Mouse (Mus musculus): ENCODE results near the gene Ddx19a. TPM values are rescaled to one million over a fixed set of nuclear protein-coding genes. Genes with fewer than 3 reads are reported as not detected.
A peak's percentile ranks its signal among the peaks of the same experiment; 100 is the strongest.
"Not testable (repeated sequence)": the region's sequence is repeated elsewhere in the genome, so short reads cannot be mapped to it uniquely, and the experiment has no call there.

The Ddx19a gene
- total and polyA plus RNA-seq, 3 experiments = 45.1 to 207 (median 81.1) TPM

GRCm38 (mm10) chr8:110996641-110997430 lies 764 bp downstream of the Ddx19a start:
- H3K27me3 ChIP-seq (ENCODE audit: insufficient read depth, low read length) = no peaks in the 10 kb centered on the region
- ATAC-seq (ENCODE audit: extremely low read depth, insufficient number of reproducible peaks, low FRiP score, poor library complexity, severe bottlenecking) (no peak), DNase-seq (ENCODE audit: low spot score) (no peak)
- peaks cover 45% of the 10 kb centered on the region for H3K36me3 ChIP-seq (replicated peaks)
- TF ChIP-seq GATA1 (IDR thresholded peaks at IDR 0.05; ENCODE audit: borderline replicate concordance, low read length) (no peak), CTCF (IDR thresholded peaks at IDR 0.05; ENCODE audit: low read depth, low read length) (no peak), GATA2 (IDR thresholded peaks at IDR 0.05; ENCODE audit: borderline replicate concordance, low read depth, low read length) (no peak)
- no peaks in the 10 kb centered on the region for H3K9me3 ChIP-seq (replicated peaks)
- H3K4me1 ChIP-seq (ENCODE audit: insufficient read depth, low read depth, low read length) = peaks cover 44% of the 10 kb centered on the region
- peak overlapping the region; percentile 93 for H3K4me3 ChIP-seq (ENCODE audit: low read depth, low read length)

DNA sequence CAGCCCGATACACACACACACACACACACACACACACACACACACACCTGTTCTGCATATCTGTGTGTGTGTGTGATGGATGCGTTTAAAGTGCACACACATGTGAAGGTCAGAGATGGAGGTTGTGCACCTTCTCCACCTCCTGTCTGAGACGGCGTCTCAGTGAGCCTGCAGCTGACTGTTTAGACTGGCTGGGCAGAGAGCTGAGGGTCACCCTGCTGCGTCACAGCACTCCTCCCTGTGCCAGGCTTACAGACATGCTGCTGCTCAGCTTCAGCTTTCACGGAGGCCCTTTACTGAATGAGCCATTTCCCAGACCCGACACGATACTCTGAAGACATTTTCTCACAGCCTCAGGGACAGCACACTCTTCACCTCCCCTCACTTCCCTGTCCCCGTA lies 7.6 kb downstream of the Ddx19a start:
- H3K4me1 ChIP-seq (ENCODE audit: insufficient read depth, low read depth, low read length) = peaks cover 82% of the 10 kb centered on the region

DNA sequence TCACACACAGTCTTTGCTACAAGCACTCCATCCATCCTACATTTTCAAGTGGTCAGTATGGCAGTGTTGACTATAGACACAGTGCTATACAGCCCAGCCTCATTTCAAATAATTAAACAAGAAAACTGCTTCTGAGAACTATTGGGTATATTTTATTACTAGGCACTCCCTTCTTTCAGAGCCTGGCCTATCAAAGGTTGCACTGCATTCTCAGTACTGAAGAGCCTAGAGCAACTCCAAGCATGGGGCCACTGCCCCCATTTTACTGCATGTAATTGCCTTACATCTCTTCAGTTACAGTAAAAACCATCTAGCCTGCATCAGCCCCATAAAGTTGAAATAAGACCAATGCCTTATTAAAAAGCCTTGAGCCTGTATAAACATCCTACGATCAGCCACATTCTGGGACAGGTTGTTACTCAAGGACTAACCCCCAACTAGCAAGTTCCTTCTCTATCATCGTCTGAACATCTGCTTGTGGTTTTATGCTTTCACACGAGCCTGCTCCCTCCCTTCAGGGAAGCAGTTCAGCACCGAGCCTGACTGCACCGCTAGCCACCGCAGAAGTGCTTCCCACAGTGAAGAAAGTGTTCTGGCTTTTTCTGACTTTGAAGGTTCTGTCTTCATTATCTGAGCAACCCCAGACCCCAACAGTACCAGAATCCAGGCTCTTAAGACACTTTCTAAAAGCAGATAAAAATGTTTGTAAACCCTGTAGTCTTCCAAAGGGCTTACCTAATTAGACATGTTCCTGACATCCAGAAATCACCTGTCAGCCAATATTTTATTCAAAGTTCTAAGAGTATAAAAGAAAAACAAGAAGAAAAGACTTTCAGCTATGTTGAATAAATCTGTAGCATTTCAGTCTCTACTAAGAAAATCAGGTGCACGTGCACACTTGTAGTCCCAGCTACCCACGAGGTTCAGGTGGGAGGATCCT lies 9.5 kb downstream of the Ddx19a start:
- Histone ChIP-seq H3K4me3 (ENCODE audit: low read depth, low read length) (peak overlapping the region; percentile 44; the same call in 1 of the 2 replicates), H3K4me1 (ENCODE audit: insufficient read depth, low read depth, low read length) (peaks cover 65% of the 10 kb centered on the region), H3K36me3 (replicated peaks) (peaks cover 85% of the 10 kb centered on the region), H3K27me3 (ENCODE audit: insufficient read depth, low read length) (no peaks in the 10 kb centered on the region), H3K9me3 (replicated peaks) (no peaks in the 10 kb centered on the region)
- TF ChIP-seq GATA2 (IDR thresholded peaks at IDR 0.05; ENCODE audit: borderline replicate concordance, low read depth, low read length) (no peak), TAL1 (conservative IDR thresholded peaks at IDR 0.05; ENCODE audit: low read depth, low read length) (peak; percentile 91)
- DNase-seq (ENCODE audit: low spot score) = peak; percentile 71
- peak; percentile 96 for ATAC-seq (ENCODE audit: extremely low read depth, insufficient number of reproducible peaks, low FRiP score, poor library complexity, severe bottlenecking)

More for the DNA sequence above, 7.6 kb downstream of the Ddx19a start:
- no peak for DNase-seq (ENCODE audit: low spot score)
- Histone ChIP-seq H3K4me3 (ENCODE audit: low read depth, low read length) (peak overlapping the region; percentile 52; the same call in 1 of the 2 replicates), H3K36me3 (replicated peaks) (peaks cover 84% of the 10 kb centered on the region), H3K9me3 (replicated peaks) (no peaks in the 10 kb centered on the region), H3K27me3 (ENCODE audit: insufficient read depth, low read length) (no peaks in the 10 kb centered on the region)
- TF ChIP-seq POLR2AphosphoS5 (IDR thresholded peaks at IDR 0.05; ENCODE audit: insufficient replicate concordance, low read depth, low read length) (no peak), GATA2 (IDR thresholded peaks at IDR 0.05; ENCODE audit: borderline replicate concordance, low read depth, low read length) (no peak), TAL1 (conservative IDR thresholded peaks at IDR 0.05; ENCODE audit: low read depth, low read length) (no peak), CTCF (IDR thresholded peaks at IDR 0.05; ENCODE audit: low read depth, low read length) (no peak), GATA1 (IDR thresholded peaks at IDR 0.05; ENCODE audit: borderline replicate concordance, low read length) (no peak)
- no peak for ATAC-seq (ENCODE audit: extremely low read depth, insufficient number of reproducible peaks, low FRiP score, poor library complexity, severe bottlenecking)

GRCm38 (mm10) chr8:110981304-110981703 lies 16.3 kb downstream of the Ddx19a start:
- Histone ChIP-seq H3K27me3 (ENCODE audit: insufficient read depth, low read length) (no peaks in the 10 kb centered on the region), H3K9me3 (replicated peaks) (no peaks in the 10 kb centered on the region), H3K4me1 (ENCODE audit: insufficient read depth, low read depth, low read length) (peaks cover 15% of the 10 kb centered on the region), H3K4me3 (ENCODE audit: low read depth, low read length) (no peak overlapping the region), H3K36me3 (replicated peaks) (peaks cover 83% of the 10 kb centered on the region)
- ATAC-seq (ENCODE audit: extremely low read depth, insufficient number of reproducible peaks, low FRiP score, poor library complexity, severe bottlenecking) (peak; percentile 54), DNase-seq (ENCODE audit: low spot score) (no peak)
- TF ChIP-seq CTCF (IDR thresholded peaks at IDR 0.05; ENCODE audit: low read depth, low read length) (no peak), TAL1 (conservative IDR thresholded peaks at IDR 0.05; ENCODE audit: low read depth, low read length) (no peak), GATA2 (IDR thresholded peaks at IDR 0.05; ENCODE audit: borderline replicate concordance, low read depth, low read length) (no peak), POLR2AphosphoS5 (IDR thresholded peaks at IDR 0.05; ENCODE audit: insufficient replicate concordance, low read depth, low read length) (no peak), GATA1 (IDR thresholded peaks at IDR 0.05; ENCODE audit: borderline replicate concordance, low read length) (no peak)

- peaks cover 18% of the 10 kb centered on the region for H3K4me1 ChIP-seq (ENCODE audit: insufficient read depth, low read depth, low read length)
- not testable (repeated sequence) for ATAC-seq (ENCODE audit: extremely low read depth, insufficient number of reproducible peaks, low FRiP score, poor library complexity, severe bottlenecking); DNase-seq (ENCODE audit: low spot score); H3K4me3 ChIP-seq (ENCODE audit: low read depth, low read length); H3K27me3 ChIP-seq (ENCODE audit: insufficient read depth, low read length); H3K9me3 ChIP-seq (replicated peaks)
- peaks cover 80% of the 10 kb centered on the region for H3K36me3 ChIP-seq (replicated peaks)
Measured at GRCm38 (mm10) chr8:110977987-110978386, 19.6 kb downstream of the Ddx19a start.

- Histone ChIP-seq H3K36me3 (replicated peaks) (peaks cover 80% of the 10 kb centered on the region), H3K4me1 (ENCODE audit: insufficient read depth, low read depth, low read length) (peaks cover 20% of the 10 kb centered on the region)
- not testable (repeated sequence) for ATAC-seq (ENCODE audit: extremely low read depth, insufficient number of reproducible peaks, low FRiP score, poor library complexity, severe bottlenecking); DNase-seq (ENCODE audit: low spot score); H3K9me3 ChIP-seq (replicated peaks); H3K4me3 ChIP-seq (ENCODE audit: low read depth, low read length); H3K27me3 ChIP-seq (ENCODE audit: insufficient read depth, low read length)
- peak; percentile 70; the same call in 1 of the 2 replicates for TF ChIP-seq POLR2AphosphoS5 (IDR thresholded peaks at IDR 0.05; ENCODE audit: insufficient replicate concordance, low read depth, low read length)
Measured at GRCm38 (mm10) chr8:110976532-110976931, 21.1 kb downstream of the Ddx19a start.

Measured in G1E (cell line).